Mouse (Mus musculus) lung, postnatal 36 days (tissue): ENCODE data around the gene Gata3.

Experiments used
- DNase-seq: peaks from one replicate; pipeline ENCODE4 v3.0.0; 2022; ENCODE audit warnings: mixed read lengths

The Gata3 gene

GRCm38 (mm10) chr2:9885217-9885770 lies 4.5 kb downstream of the Gata3 start:
- DNase-seq = no peak

GRCm38 (mm10) chr2:9884533-9885216 lies 5.2 kb downstream of the Gata3 start:
- no peak for DNase-seq

- no peak for DNase-seq
Observed at GRCm38 (mm10) chr2:9883803-9884532, 5.9 kb downstream of the Gata3 start.

- no peak for DNase-seq
Observed at GRCm38 (mm10) chr2:9882926-9883802, 6.7 kb downstream of the Gata3 start.

- DNase-seq = peak; percentile 47
Observed at GRCm38 (mm10) chr2:9882371-9882925, 7.4 kb downstream of the Gata3 start.

GRCm38 (mm10) chr2:9881611-9882023 lies 8.2 kb downstream of the Gata3 start:
- no peak for DNase-seq

GRCm38 (mm10) chr2:9881051-9881591 lies 8.7 kb downstream of the Gata3 start, which contains the start of gene 4930412O13Rik:
Gene 4930412O13Rik (plus strand): TSS chr2:9881252.
- DNase-seq = no peak

- no peak for DNase-seq
Observed at GRCm38 (mm10) chr2:9880271-9880670, 9.6 kb downstream of the Gata3 start.

GRCm38 (mm10) chr2:9879493-9879892 lies 10.3 kb downstream of the Gata3 start:
- peak; percentile 98 for DNase-seq

GRCm38 (mm10) chr2:9879092-9879491 lies 10.7 kb downstream of the Gata3 start:
- peak; percentile 28 for DNase-seq

- DNase-seq = peak; percentile 77
Observed at GRCm38 (mm10) chr2:9878564-9879081, 11.2 kb downstream of the Gata3 start.

- DNase-seq = no peak
Observed at GRCm38 (mm10) chr2:9877966-9878563, 11.8 kb downstream of the Gata3 start.

- DNase-seq = no peak
Observed at GRCm38 (mm10) chr2:9877326-9877690, 12.5 kb downstream of the Gata3 start.

- no peak for DNase-seq
Observed at GRCm38 (mm10) chr2:9876621-9877325, 13.1 kb downstream of the Gata3 start.

- no peak for DNase-seq
Observed at GRCm38 (mm10) chr2:9875676-9876357, 14.0 kb downstream of the Gata3 start.

GRCm38 (mm10) chr2:9875220-9875619 lies 14.6 kb downstream of the Gata3 start:
- DNase-seq = no peak

- no peak for DNase-seq
Observed at GRCm38 (mm10) chr2:9874467-9875219, 15.2 kb downstream of the Gata3 start.

- no peak for DNase-seq
Observed at GRCm38 (mm10) chr2:9873757-9874156, 16.1 kb downstream of the Gata3 start.

GRCm38 (mm10) chr2:9872682-9873081 lies 17.2 kb downstream of the Gata3 start:
- DNase-seq = no peak

- DNase-seq = no peak
Observed at GRCm38 (mm10) chr2:9871798-9872197, 18.0 kb downstream of the Gata3 start.
